Mouse (Mus musculus): ENCODE results near the gene Ctsl.

The Ctsl gene

DNA sequence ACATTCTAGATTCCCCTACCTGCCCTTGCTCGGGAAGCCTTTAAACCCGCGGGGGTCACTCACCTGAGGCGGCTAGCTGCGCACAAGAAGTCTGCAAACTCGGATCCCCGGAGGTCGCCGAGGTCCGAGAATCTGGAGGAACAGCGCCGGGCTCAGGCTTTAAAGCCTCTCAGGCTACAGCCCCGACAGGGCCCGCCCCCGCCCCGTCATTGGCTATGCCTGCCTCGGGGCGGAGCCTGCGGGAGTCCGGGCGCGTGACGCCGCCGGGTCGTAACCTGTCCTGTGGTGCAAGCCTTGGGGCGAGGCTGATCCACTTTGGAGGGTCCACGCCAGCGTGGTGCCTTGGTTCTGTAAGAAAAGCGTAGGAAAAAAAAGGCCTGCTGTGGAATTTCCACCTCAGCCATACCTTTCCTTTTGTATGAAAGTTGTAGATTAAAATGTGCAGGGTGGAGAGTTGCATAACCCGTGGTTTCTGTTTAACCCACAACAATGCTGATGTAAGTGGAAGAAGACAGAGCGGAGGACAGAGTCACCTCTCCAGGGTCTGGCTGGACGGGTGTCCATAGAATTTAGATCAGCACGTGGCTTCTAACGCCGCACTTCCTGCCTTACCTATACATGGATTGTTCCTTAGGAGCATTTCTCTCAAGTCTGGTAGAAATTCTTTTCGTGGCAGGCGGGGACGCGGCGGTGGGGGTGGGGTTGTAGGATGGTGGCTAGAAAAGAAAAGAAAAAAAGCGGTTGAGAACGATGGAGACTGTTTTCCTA is at the start of gene Ctsl:
TSS of gene Ctsl (minus strand) at position 718 of the 768 bp plus-strand sequence.
- WGBS, result under 1% methylated on average over 43 of the region's 43 CpGs

DNA sequence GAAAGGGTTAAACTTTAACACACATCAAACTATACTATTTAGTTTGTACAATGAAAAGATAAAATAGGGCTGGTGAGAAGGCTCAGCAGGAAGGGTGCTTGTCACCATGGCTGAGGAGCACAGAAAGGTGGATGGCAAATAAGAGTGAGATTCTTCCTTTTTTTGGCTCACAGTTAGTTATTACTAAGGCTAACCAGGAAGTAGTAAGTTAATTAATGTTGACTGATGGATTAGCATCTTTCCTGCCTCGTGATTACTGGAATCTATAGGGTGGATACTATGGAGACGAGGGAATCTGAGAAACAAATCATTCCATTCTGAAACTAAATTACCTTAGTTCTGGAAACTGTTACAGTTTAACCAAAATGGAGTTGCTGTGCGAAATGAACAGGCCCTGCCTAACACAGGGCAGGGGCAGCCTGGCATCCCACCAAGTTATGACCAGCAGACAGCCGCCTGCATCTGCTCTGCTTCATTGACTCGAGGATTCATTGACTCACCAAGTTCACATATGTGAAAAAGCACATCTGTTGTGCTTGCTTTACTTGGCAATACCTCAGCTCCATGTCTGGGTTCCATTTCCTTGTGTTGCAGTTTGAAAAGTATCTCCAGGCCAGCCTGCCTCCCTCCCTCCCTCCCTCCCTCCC is 46.4 kb upstream of the Ctsl start:
- WGBS, result 54% methylated on average over 5 of the region's 5 CpGs

DNA sequence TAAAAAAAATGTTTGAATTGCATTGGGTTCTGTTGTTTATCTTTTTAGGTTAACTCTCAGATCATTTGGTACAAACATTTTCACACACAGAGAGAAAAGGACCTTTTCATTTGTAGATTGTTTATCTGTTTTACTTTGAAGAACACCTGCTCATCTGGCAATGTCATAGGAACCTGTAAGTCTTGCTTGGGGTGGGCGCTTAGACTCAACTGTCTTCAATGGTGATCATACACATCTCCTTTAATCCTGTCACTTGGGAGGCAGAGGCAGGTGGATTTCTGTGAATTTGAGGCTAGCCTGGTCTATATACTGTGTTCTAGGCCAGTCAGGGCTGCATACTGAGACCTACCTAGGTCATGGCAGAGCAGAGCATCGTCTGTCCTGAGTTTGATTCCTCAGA is 45.0 kb upstream of the Ctsl start:
- 89% methylated on average over 2 of the region's 2 CpGs for WGBS

DNA sequence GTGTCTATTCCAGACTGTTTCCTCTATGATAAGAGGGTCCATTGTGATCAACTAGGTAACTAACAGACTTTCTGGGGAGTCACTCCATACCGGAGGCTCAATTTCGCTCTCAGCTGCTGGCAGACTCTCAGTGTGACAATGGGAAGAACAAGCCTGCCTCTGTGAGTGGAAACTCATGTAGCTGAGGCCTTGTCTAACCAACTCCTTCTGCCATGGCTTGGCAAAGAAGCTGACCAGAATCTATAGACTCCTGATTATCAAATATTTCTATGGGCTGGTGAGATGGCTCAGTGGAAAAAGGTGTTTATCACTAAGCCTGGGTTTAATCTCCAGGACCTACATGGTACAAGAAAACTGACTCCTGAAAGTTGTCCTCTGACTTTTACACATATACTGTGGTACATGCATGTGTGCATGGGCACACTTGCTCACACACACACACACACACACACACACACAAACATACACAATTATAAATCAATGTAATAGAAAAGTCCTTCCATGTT is 42.1 kb upstream of the Ctsl start:
- 76% methylated on average over 2 of the region's 2 CpGs for WGBS

DNA sequence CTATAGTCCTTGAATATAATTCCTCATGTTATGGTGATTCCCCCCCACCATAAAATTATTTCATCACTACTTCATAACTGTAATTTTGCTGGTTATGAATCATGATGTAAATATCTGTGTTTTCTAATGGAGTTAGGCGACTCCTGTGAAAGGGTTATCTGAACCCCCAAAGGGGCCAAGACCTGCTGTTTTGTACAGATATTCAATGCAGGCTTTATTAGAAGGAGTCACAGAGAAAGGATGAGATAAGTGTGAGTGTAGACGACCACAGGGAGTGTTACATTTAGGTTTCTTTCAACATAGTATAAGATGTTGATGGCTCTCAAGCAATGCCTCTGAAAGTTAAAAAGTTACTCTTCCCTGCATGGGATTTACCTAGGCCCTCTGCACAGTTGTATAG is 40.6 kb upstream of the Ctsl start:
- 92% methylated on average over 2 of the region's 2 CpGs for WGBS

DNA sequence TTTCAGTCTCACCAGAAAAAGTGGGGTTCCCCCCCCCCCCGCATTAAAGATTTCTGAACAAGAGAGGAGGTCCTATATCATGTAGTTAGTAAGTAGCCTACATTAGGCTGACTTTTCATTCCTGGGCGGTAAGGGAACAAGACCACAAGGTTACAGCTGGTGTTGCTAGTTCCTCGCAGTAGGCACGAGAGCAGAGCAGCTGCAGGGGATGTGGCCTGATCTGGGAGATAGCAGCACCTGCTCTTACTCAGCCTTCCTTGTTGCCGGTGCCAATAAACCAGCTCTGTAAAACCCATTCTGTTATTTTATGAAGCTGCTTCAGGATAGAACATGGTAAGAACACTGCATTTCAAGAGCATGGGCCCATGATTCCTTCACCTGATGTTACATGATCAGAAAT is 39.9 kb upstream of the Ctsl start:
- WGBS, result 83% methylated on average over 5 of the region's 5 CpGs

DNA sequence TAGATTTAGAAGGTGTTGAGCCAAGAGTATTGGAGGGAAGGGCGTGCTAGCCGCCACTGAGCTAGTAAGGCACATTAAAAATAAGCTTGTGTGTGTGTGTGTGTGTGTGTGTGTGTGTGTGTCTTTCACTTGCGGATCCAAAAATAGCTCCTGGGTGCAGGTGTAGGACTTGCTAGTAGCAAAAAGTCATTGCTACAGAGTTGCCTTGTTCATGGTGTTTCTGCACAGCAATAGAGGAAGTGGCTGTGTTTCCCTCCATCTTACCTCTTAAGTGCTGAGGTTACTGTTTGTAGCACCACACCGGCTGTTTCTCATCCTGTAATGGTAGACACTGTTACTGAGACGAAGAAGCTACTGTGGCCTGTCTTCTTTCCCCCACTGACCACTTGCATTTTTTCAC is 37.3 kb upstream of the Ctsl start:
- WGBS, result 87% methylated on average over 5 of the region's 5 CpGs

DNA sequence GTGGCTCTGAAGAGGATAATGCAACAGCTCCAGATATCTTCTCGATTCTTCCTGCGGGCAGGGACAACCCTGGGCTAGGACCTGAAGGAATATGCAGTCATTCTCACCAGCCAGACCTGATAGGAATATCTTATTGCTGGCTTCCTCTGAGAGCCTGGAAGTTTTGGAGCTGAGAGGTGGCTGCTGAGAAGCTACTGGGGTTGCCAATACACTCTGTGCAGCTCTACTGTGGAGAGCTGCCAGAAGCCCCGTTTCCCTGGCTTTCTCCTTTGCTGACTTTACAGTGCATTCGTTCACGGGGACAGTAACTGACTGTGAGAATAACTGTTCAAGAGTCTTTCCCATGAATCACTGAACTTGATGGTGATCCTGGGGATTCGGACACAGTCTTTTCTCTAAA is 34.9 kb upstream of the Ctsl start:
- WGBS, result 47% methylated on average over 6 of the region's 6 CpGs

DNA sequence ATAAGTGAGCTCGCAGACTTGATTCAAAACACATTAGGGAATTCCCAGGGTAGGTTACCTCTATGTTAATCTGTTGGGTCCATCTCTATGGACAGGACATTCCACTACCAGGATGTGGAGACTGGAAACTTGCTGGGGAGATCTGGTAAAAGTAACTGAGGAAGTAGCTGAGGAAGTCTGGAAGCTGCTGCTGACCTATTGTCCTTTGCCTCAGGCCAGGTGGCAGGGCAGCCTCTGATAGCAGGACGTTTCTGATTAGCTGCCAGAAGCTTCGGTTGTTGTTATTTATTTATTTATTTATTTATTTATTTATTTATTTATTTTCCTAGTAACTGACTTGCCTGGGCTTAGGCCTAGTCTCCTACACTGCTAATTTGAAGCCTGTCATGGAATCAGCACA is 32.8 kb upstream of the Ctsl start:
- 68% methylated on average over 3 of the region's 3 CpGs for WGBS

DNA sequence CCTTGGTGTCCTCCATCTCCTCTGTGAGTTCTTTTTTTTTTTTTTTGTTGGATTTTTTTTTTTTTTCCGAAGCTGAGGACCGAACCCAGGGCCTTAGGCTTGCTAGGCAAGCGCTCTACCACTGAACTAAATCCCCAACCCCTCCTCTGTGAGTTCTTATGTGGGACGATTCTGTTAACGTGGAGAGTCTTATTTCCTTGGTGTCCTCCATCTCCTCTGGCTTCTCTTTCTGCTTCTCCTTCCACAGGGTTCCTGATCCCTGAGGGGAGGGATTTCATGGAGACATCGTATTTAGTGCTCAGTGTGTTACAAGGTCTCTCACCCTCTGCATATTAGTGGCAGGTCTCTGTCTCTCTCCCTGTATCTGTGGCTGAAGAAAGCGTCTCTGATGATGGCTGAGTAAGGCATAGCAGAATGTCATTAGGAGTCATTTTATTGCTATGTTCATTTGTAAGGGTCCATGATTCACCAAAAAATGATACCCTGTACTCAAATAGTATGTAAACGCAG is 32.3 kb upstream of the Ctsl start:
- 87% methylated on average over 8 of the region's 8 CpGs for WGBS

DNA sequence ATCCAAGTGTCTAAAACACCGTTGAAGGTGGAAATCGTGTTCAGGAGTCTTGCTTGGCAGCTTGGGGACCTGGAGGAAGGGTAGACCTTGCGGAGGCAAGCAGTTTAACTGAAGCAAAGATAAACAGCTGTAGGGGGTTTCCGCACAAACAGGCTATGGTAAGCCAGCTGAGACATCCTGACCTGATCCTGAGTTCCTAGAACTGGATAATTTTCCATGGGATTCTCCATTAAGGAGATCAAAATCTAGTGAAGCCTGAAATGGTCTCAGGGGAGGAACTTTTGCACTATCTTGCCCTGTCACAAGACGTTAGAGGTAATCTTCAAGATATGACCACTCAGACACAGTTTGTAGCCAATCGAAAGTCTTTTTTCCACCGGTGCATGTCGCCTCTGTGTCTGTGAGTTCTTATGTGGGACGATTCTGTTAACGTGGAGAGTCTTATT is 31.8 kb upstream of the Ctsl start:
- WGBS, result 82% methylated on average over 10 of the region's 10 CpGs

DNA sequence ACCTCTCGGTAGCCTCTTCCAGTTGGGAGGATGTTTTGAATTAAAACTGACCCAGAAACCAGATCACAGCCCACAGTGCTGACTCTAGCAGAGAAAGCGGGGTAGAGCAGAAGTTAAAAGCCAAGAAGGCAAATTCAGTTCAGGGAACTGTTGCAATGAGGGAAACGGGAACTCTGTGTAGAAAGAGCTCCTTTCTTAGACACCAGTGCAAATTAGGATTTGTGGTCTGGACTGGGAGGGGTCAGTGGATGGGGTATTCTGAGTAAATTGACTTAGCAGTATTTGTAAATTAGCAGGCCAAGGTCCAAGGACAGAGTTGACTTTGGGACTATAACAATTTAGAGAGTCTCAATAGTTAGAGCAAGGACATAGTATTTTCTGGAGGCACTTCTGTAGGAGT is 31.3 kb upstream of the Ctsl start:
- WGBS, result 52% methylated on average over 3 of the region's 3 CpGs

DNA sequence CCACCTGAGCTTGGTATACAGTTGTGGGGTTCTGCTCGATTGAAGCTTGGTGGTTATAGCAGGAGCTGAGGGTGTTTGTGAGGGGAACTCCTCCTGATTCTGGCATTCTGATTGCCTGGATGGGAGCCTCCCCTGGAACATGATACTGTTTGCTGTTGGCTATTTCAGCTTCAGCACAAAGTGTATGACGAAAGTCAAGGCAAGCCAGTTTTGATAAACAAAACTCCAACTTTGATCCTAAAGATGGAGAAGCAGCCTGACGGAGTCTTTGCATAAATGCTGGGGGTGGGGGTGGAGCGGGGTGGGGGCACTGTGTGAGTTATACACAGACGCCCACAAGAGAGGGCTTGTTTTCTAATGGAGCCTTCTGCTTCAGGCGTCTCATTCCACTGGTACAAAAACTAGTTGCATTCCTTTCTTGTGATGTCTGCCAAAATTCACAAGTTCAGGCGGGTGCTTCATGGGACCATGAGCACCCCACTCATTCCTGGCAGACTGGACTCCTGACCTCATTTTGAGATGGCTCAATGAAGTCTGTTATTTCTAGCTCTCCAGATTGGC is 30.2 kb upstream of the Ctsl start:
- WGBS, result 32% methylated on average over 7 of the region's 7 CpGs

DNA sequence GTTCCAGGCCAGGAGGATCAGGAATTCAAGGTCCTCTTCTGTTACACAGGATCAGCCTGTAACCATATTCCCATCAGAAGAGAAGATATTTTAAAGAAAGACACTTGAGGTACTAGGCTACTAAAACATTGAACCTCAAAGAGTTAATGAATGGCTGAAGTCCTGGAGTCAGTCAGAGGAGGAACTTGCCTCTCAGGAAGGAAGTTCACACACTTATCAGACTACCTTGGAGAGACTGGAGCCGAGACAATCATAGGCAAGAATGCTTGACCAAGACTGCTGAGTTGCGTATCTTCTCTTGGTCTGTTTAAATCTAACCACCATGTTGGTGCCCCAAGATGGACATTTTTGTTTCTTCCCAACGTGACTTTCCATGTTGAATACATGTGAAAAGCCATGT is 29.2 kb upstream of the Ctsl start:
- WGBS, result 81% methylated on average over 3 of the region's 3 CpGs

DNA sequence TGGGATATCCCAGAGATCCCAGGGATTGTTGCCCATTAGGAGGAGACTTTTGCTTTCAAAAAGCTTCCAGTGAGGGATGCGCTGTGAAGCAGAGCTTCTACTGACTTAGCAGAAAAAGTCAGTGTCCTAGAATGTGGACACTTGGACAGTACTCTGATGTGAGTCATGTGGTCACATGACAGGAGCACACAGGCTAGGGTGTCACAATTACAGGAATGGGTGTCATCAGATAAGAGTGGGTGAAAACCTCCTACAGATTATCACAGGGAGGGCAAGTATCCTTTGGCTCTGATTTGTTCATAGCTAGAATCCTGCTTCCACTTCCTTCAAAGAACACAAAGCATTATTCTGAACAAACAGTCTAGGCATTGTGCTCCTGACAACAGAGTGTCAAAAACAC is 27.4 kb upstream of the Ctsl start:
- WGBS, result 94% methylated on average over 1 of the region's 1 CpGs

DNA sequence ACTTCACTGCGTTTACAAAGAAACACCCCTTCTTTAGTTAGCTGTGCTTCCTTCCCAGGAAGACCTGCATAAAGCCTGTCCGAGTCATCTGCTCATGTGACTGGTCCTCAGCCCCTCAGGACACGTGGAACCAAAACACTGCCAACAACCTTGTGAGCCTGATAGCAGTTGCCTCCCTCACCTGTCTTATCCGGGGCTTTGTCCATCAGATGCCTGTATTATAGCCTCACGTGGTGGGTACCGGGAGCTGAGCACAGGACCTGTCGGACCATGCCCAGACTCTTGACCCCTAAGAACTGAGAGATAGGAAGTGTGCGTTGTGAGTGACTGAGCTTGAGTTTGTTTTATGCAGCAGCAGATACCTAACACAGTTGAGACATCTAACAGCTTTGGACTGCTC is 26.3 kb upstream of the Ctsl start:
- 76% methylated on average over 8 of the region's 8 CpGs for WGBS

DNA sequence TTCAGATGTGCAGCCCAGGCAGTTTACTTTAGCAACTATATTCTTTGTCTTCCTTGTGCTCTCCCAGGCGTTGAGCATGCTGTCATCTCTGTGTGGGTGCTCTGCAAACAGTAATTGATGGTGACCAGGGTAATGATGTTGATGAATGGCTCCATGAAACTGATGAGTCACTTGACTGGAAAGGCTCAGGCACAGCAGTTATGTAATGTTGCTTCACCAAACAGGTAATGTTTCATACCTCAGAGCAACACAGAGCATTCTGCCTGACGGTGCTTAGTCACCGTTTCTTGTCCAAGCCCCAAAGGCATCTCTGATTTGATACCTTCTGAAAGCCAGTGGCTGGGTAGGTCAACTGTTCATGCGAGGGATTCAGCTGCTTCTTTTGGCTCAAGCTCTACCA is 17.7 kb upstream of the Ctsl start:
- WGBS, result 81% methylated on average over 4 of the region's 4 CpGs

DNA sequence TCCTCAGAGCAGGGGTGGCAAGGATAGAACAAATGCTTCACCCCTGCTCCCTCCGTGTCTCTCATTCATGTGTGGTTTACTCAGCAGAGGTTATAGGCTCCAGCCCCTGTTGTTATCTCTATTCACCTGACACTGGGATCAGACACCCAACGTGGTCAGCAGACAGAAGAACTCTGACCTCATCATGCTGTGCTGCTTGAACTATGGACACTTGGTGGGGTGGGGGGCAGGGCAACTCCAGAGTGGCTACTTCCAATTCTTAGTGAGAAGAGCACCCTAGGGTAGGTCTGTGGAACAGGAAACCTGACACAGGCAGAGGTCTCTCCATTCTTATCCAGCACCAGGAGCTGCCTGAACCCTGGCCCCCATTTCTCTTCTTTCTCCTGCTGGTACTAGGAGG is 15.4 kb upstream of the Ctsl start:
- 60% methylated on average over 2 of the region's 2 CpGs for WGBS

DNA sequence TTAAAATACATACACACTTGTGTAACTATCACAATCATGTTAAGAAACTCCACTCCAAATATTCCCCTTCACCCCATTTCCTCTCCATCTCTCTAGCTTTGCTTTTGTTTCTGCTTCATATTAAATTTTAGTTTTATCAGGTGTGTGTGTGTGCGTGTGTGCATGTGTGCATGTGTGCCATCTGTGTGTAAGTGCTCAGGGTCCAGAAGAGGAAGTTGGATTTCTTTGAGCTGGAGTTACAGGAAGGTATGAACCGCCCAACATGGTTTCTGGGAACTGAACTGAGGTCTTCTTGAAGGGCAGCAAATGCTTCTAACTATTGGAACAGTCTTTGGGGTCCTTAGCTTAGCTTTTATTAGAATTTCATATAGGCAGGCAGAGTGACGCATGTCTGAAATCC is 14.2 kb upstream of the Ctsl start:
- WGBS, result 91% methylated on average over 3 of the region's 3 CpGs

DNA sequence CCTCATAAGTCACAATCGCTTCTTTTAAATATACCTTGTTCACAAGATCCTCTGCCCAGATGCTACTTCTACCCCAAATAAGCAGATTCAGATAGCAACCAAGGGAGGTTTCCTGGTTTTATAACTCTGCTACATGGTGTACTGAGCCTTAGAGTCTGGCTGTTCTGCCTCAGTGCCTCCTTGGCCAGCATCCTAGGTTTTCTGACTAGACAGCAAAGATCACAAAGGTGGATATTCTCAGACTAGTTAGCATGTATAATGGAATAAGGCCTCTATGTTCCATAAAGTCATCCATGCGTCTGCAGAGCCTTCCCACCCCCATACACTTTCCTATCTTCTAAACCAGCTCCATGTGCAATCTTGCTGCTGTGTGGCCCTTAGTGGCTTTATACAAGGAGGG is 9.6 kb upstream of the Ctsl start:
- WGBS, result 80% methylated on average over 2 of the region's 2 CpGs

DNA sequence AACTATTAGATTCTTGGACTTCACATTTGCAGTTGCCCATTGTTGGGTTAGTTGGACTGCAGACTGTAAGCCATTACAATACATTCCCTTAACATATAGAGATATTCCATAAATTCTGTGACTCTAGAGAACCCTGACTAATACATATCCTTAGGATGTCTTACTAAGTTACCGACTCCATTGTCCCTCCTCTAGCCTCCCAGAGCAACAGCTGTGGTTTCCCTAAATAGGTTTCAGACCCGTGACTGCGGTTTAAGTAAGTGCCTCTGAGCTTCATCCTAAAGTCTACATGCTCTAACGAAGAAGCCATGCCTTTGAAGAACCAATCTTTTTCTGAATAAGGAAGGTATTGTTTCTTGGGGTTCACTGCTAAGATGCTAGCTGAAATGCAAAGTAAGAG is 7.9 kb upstream of the Ctsl start:
- 80% methylated on average over 4 of the region's 4 CpGs for WGBS

DNA sequence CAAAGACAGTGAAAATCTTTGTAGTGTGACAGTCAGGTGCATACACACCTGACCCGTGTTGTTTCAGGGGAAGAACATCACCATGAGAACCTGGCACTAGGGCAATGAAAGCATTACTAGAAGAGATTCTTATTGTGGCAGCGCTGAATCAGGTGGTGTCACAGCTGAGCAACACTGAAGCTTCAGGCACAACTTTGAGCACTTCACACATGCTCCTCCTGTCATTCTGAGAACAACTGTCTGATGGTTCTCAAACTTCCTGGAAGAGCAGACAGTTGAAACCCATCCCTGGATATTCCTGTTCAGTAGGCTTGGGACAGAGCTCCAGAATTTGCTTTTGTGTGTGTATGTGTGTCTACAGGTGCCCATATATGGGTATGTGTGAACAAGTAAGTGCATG is 5.8 kb upstream of the Ctsl start:
- 92% methylated on average over 2 of the region's 2 CpGs for WGBS

DNA sequence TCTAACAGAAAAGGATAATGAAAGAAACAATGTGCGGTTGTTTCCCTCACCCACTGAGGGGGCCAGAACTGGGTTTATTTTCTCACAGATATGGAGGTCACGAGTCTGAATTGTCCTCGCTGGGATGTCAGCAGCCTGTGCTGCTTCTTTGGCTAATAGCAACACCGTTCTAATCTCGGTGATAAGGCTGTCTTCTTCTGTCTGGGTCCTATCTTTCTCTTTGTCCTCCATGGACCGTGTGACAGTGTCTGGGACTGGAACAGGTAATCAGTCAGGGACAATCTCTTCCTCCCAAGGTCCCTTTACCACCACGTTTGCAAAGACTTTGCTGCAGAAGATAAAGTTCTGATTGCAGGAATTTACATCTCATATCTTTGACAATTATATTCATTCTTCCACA is 4.5 kb upstream of the Ctsl start:
- 78% methylated on average over 7 of the region's 7 CpGs for WGBS
